Mouse (Mus musculus) heart, adult 18-20 months (tissue): ENCODE data around the gene Slc25a22. TPM values are rescaled to one million over a fixed set of nuclear protein-coding genes. Genes with fewer than 3 reads are reported as not detected.
A peak's percentile ranks its signal among the peaks of the same experiment; 100 is the strongest.
"Not testable (repeated sequence)": the region's sequence is repeated elsewhere in the genome, so short reads cannot be mapped to it uniquely, and the experiment has no call there.

Source experiments
- DNase-seq, 2 experiments: peaks; one replicate each; pipeline ENCODE4 v3.0.0; 2021 to 2022; ENCODE audit warnings: mixed read lengths in 1 of 2
- total RNA-seq, 2 experiments: library from RNA; stranded (reverse); gene quantifications; 2 replicates each; pipeline ENCODE4 v1.2.3; 2021

Gene Slc25a22
- total RNA-seq, 2 experiments from 2014 or later = 45.6 to 59.1 TPM

GRCm38 (mm10) chr7:141457986-141458660 lies 20.4 kb upstream of the Slc25a22 start:
- peak; percentile 65 to 76 for DNase-seq

GRCm38 (mm10) chr7:141457236-141457635 lies 19.5 kb upstream of the Slc25a22 start:
- peak in 1 of 2 experiments; percentile 37 for DNase-seq

DNA sequence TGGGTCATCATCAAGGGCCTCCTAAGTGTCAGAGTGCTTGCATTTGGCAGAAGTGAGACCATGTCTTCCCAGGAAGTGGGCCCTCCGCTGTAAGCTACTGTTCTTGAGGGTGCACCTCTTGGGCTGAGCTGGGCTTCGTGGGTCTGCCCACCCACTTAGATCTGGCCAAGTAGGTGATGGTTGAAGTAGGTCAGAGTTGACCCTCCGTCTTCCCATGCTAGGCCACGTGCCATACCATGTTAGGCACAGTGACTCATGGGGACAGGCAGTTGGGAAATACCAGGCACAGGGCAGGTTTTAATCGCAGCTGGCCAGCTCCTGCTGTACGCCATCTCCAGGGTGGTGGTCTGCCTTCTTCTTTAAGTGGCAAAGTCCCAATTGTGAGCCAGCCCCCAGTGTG lies 19.0 kb upstream of the Slc25a22 start:
- peak; percentile 74 to 79 for DNase-seq

DNA sequence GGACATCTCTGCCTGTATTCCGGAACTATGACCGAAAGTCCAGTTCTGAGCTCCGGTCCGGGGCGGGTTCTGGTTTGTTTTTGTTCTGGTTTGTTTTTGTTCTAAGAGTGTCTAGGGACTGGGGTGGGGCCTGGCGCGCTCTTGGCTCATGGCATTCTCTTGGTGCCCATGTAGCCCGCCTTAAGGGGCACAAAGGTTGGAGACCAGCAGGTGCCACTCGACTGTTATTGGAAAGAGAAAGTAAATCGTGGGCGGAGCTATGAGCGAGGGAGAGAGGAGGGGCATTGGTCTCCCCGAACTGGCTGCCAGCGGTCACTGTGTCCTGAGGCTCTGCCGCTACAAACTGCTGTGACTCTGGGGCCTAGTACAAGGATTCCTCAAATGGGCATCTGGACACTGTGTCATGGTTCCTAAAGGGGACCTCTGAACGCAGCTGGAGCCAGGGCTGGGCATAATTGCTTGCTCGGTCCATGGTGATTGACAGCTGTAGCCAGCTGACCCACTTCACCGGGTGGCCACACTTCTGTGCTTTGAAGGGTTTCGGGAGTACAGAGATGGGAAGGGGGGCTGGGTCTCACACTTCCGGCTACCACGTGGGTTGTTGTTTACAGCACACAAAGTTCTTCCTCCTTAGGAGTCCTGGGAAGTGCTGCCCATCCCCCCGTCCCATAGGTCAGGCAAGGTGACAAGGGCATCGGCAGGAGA lies 18.1 kb upstream of the Slc25a22 start:
- peak; percentile 93 for DNase-seq

DNA sequence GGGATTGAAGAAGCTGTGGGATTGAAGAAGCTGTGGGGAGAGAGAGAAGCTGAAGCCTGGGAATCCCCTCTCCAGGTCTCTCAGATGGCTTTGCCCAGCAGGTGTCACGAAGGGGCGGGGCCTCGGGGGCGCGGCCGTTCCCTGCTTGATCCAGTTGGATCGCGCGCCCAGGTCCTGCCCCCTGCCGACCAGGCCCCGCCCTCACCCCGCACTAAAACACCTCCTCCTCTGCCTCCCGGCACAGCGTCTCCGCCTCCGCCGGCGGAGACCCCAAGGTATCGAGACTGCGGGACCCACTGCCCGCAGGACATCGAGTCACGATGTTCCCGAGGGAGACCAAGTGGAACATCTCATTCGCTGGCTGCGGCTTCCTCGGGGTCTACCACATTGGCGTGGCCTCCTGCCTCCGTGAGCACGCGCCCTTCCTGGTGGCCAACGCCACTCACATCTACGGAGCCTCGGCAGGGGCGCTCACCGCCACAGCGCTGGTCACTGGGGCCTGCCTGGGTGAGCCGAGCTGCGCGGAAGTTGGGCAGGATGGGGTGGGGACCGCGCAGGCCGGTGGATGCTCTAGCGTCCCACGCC lies 17.4 kb upstream of the Slc25a22 start, which contains the start of gene Pnpla2:
TSS of gene Pnpla2 (plus strand) at position 232 of the 585 bp plus-strand sequence.
- DNase-seq = peak; percentile 96 to 97

- no peak for DNase-seq
Observed at GRCm38 (mm10) chr7:141453636-141454035, 15.9 kb upstream of the Slc25a22 start.

- peak in 1 of 2 experiments; percentile 21 for DNase-seq
Observed at GRCm38 (mm10) chr7:141451928-141452327, 14.2 kb upstream of the Slc25a22 start.

- DNase-seq = peak; percentile 96
Observed at GRCm38 (mm10) chr7:141447110-141447991, 9.7 kb upstream of the Slc25a22 start, which contains the start of gene Rplp2. Rplp2 (plus strand) TSS chr7:141447370.

- not testable (repeated sequence) for DNase-seq
Observed at GRCm38 (mm10) chr7:141446374-141446773, 8.7 kb upstream of the Slc25a22 start.

DNA sequence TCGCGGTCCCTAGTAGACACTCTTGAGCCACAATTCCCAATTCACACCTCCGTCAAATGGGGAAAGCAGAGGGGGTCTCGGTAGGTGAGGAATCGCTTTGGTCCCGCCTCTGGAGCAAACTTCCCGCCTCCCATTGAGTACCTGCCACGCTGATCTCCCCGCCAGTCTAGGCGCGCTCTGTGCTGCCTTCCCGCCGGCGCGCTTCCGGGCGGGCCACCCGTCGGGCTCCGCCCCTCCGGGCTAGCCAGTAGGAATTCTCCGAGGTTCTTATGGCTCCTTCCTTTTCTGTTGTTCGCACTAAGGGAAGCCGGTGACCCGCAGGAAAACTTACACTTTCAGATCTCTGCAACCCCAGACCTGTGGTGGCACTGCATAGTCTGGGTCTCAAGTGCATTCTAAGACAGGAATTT lies 6.1 kb upstream of the Slc25a22 start, which contains the start of gene Pidd1:
TSS of gene Pidd1 (minus strand) at position 198 of the 410 bp plus-strand sequence.
- DNase-seq = peak in 1 of 2 experiments; percentile 76

- no peak for DNase-seq
Observed at GRCm38 (mm10) chr7:141443081-141443821, 5.6 kb upstream of the Slc25a22 start.

DNA sequence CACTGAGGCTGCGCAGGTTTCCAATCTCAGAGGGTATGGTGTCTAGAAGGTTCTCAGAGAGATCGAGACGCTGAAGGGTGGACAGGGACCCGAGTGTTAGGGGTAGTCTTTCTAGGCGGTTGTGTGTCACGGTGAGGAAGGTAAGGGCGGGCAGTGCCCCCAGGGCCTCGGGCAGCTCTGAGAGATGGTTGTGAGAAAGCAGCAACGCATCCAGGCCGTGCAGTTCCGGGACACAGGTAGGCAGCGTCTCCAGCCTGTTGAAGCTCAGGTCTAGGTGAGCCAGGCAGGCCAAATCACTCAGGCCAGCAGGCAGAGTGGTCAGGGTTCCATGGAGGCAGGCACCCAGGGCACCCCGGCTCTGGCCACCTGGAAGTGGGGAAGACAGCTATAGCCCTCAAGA lies 4.5 kb upstream of the Slc25a22 start:
- no peak for DNase-seq

- DNase-seq = no peak
Observed at GRCm38 (mm10) chr7:141441460-141441859, 3.8 kb upstream of the Slc25a22 start.

- DNase-seq = peak; percentile 48 to 63
Observed at GRCm38 (mm10) chr7:141440613-141441012, 2.9 kb upstream of the Slc25a22 start.

DNA sequence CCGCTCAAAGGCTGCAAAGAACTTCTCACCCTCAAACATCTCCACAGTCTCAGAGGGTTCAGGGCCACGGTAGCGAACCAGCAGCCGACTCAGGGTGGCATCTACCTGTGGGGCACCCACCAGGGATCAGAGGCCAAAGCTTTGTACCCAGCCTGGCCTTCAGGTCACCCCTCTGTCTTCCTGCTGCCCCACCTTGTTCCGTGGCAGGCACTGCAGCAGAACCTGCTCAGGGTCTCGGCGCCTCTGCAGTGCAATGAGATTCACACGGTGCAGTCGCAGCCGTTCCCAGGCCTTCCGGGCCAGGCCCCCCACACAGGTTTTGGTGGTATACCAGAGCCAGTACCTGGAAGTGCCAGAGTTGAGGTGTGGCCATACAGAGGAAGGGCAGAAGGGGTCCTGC lies 2.1 kb upstream of the Slc25a22 start:
- DNase-seq = no peak

DNA sequence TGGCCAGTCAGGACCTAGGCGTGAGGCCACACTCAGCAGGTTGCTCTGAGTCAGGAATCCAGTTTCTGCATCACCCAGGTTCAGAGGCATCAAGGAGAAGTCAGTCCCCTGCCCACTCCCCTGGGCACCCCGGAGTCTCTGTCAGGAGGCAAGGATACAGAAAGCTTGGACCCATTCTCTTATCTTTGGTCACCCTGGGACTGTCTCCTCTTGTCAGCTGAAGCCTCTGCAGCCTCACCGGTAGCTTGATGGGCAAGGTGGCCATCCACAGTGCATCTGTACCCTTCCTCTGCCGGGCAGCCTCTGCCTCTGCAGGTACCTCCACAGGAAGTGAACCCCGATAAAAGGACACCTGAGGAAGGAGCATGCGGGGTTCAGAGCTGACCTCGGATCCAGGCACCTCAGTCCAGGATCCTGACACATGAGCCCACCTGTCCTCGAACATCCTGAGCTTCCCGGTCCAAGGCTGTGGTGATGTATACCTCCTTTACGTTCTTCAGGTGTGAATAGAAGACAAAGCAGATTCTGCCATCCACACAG lies 1.5 kb upstream of the Slc25a22 start:
- DNase-seq = no peak

DNA sequence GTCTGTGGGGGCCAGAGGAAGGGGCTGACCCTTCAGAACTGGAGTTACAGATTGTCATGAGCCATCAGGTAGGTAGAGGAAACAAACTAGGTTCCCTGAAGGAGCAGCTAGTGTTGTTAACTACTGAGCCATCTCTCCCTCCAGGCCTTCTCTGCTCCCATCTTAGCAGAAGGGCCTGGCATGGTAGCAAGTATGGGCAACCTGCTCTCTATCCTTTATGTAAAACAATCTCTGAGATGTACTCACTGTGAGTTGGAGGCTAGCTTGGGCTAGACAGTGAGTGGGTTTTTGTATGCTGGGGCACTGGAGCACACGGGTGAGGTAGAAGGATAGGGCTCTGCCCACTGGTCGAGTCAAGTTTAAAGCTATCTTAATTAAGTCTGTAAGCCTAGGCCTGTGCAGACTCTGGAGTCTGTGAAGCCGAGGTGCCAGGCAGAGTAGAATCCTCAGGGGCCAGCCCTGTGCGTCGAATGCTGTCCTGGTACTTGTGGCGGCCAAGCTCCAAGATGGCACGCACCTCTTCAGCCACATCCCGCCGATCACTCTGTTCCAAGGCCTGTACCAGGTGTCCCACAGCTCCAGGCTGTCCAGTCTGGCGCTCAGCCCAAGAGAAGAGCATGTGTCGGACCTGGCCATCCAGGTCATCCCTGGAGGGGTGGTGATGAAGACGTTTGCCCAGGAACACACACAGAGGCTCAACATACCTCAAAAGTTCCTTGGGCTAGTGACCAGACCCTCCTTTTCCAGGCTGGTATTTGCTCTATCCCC lies 693 bp upstream of the Slc25a22 start:
- no peak for DNase-seq

- no peak for DNase-seq
Observed at GRCm38 (mm10) chr7:141436523-141436892, 1.2 kb downstream of the Slc25a22 start.

DNA sequence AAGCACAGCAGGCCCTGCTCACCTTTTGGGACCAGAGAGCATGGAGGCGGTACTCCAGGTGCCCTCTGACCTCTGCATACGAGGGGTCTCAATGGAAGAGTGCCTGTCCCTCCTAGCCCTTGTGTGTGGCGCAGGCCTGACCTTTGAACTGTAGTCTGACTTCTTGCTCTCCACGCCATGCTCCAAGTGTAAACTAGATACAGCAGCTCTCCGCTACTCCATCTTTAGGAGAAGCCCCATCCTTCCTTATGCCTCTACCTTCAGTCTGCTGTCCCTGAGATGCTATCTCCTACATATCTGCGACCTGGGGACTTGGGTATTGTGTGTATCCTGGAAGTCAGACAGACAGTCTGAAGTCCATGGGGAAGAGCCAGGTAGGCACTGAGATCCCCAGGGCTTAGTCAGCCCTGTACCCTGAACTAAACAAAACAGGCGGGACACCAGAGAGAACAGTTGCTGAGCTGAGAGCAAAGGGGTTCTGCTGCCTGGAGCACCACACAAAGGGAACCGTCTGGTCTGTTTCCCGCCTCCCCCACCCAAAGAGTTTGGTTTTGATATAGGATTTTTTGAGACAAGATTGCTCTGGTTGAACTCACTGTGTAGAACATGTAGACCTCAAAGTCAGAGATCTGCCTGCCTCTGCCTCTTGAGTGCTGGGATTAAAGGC lies 1.7 kb downstream of the Slc25a22 start:
- no peak for DNase-seq
